Mouse (Mus musculus): ENCODE data around the gene Gnai1. TPM values are rescaled to one million over a fixed set of nuclear protein-coding genes. Genes with fewer than 3 reads are reported as not detected.

Gnai1 gene
- polyA plus RNA-seq, 1 experiment from 2014 or later = 43.4 TPM

DNA sequence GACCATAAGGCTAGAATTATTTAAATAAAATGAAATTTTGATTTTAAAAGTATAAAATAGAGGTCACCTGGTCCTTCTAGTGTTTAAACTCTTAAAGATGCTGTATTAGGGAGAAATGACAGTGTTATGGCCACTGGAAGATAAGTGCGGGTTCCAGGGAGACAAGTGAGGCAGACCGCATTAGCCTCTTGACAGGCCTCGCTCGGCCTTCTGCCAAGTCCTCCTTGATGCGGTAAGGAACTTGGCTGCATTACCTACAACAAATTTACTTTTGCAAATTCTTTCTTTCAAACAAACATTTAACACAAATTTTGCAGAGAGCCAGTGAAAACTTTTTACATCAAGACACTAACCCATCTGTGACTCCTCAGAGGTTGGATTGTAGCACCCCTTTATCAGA is 27.9 kb downstream of the Gnai1 start:
- H3K9me3 ChIP-seq = no peaks in the 10 kb centered on the region
- H3K4me3 ChIP-seq = no peak overlapping the region
- H3K9ac ChIP-seq = no peak overlapping the region
- no peaks in the 10 kb centered on the region for H3K27me3 ChIP-seq
- WGBS = 45% methylated on average over 5 of the region's 5 CpGs
- 0 out of 2 replicates have a peak, but pooled peaks cover 6% of the 10 kb centered on the region for H3K4me1 ChIP-seq
- no peaks in the 10 kb centered on the region for H3K36me3 ChIP-seq
- no peak overlapping the region for H3K27ac ChIP-seq
- no peak for ATAC-seq (ENCODE audit: borderline replicate concordance, extremely low read depth, low FRiP score, low TSS enrichment)
- no peak overlapping the region for H3K4me2 ChIP-seq

DNA sequence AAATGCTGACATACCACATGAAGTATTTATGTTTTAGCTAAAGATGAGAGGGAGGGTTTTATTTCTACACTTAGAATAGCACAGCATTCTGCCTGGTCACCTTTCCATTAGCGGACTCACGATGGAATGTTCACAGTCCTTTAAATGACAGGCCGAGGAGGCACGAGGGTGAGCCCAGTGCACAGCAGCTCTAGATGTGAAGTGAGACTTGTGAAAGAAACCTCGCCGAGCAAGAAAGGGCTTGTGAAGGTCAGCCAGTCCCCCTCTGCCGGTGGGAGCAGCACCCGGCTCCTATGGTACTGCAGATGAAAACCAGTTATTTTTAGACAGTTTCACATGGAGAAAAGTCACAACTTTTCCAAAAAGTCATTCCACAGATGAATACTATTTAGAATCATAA is 29.4 kb downstream of the Gnai1 start:
- WGBS = 23% methylated on average over 8 of the region's 8 CpGs

DNA sequence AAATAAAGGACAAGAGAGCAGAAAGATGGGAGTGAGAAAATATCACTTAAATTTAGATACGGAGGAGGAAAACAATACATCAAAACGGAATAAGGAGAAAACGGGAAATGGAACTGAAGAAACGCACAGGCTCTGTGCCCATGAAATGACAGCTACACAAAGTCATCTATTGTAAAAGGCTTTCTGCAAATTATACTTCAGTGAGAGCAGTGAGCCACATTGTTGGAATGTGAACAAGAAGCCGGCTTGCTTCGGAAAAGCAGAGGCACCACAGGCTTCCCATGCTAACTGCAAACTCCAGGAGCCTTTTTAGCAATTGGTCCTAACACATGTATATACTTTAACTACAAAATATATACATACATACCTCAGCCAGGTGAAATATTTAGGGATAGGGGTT is 34.0 kb downstream of the Gnai1 start:
- H3K4me3 ChIP-seq = no peak overlapping the region
- no peak overlapping the region for H3K27ac ChIP-seq
- WGBS = 83% methylated on average over 6 of the region's 6 CpGs

More for the DNA sequence above, 29.4 kb downstream of the Gnai1 start:
- Histone ChIP-seq H3K9me3 (no peaks in the 10 kb centered on the region), H3K4me1 (0 out of 2 replicates have a peak, but pooled peaks cover 3% of the 10 kb centered on the region), H3K27ac (no peak overlapping the region), H3K9ac (no peak overlapping the region), H3K4me3 (no peak overlapping the region), H3K4me2 (no peak overlapping the region), H3K27me3 (no peaks in the 10 kb centered on the region), H3K36me3 (no peaks in the 10 kb centered on the region)
- ATAC-seq (ENCODE audit: borderline replicate concordance, extremely low read depth, low FRiP score, low TSS enrichment) = no peak

DNA sequence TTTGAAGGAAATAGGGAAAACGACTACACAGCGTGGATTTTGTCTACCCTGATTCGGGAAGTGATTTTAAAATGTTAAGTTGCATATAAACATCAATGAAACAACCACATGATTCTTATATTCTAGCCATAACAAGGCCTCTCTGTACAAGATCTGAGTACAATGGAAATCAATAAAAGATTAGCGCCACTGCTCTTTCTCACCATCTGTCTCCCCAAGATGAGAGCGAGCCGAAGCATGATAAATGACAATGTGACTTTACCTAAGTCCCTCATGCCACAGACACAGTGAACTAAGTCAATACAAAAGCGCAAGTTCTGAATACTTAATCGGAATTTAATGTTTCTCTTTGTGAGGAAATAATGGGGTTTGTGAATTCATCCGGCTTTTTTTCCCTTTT is 36.6 kb downstream of the Gnai1 start:
- 90% methylated on average over 9 of the region's 9 CpGs for WGBS
- no peak overlapping the region for H3K9ac ChIP-seq
- H3K4me3 ChIP-seq = no peak overlapping the region
- no peaks in the 10 kb centered on the region for H3K27me3 ChIP-seq
- no peaks in the 10 kb centered on the region for H3K4me1 ChIP-seq
- H3K4me2 ChIP-seq = no peak overlapping the region
- ATAC-seq (ENCODE audit: borderline replicate concordance, extremely low read depth, low FRiP score, low TSS enrichment) = no peak
- no peaks in the 10 kb centered on the region for H3K9me3 ChIP-seq
- H3K36me3 ChIP-seq = no peaks in the 10 kb centered on the region
- H3K27ac ChIP-seq = no peak overlapping the region

More for the DNA sequence above, 34.0 kb downstream of the Gnai1 start:
- Histone ChIP-seq H3K9ac (no peak overlapping the region), H3K4me2 (no peak overlapping the region), H3K4me1 (no peaks in the 10 kb centered on the region), H3K27me3 (no peaks in the 10 kb centered on the region), H3K9me3 (no peaks in the 10 kb centered on the region), H3K36me3 (no peaks in the 10 kb centered on the region)
- ATAC-seq (ENCODE audit: borderline replicate concordance, extremely low read depth, low FRiP score, low TSS enrichment) = no peak

DNA sequence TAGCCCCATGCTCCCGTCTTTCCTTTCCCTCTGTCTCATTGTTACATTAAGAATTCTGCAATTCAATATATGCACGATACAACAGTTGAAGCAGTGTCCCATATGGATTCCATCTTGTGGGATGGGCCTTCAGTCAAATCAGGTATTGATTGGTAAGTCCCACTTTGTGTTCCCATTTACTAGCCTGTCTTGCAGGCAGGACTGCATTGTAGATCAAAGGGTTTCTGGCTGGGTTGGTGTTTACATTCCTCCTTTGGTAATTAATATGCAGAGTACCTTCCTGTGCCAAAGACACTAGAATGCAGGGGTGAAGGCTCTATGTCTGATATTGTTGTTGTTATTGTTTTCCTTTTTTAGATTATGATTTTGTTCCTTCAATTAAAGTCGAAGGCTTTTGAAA is 38.5 kb downstream of the Gnai1 start:
- no peaks in the 10 kb centered on the region for H3K27me3 ChIP-seq

DNA sequence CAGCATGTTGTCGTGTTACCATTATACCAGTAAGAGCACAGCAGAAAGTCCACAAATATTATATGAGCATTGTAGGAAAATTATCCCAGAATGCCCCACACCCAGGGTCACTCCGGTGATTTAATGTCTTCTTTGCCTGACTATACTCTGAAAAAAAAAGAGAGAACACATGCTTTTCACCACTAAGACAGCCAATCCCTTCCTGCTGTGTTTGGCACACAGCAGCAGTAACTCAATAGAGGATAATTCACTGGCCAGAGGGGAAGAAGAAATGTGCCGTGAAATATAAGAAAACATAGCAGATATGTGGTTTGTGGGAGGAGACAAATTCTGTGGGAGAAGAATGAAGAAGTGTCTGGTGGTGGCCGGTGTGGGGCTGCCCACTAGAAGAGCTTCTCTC is 41.3 kb downstream of the Gnai1 start:
- H3K9ac ChIP-seq = no peak overlapping the region
- H3K4me1 ChIP-seq = no peaks in the 10 kb centered on the region
- H3K27me3 ChIP-seq = no peaks in the 10 kb centered on the region
- H3K9me3 ChIP-seq = no peaks in the 10 kb centered on the region
- H3K4me3 ChIP-seq = no peak overlapping the region
- H3K36me3 ChIP-seq = no peaks in the 10 kb centered on the region
- ATAC-seq (ENCODE audit: borderline replicate concordance, extremely low read depth, low FRiP score, low TSS enrichment) = no peak
- no peak overlapping the region for H3K4me2 ChIP-seq
- WGBS = 74% methylated on average over 4 of the region's 4 CpGs
- no peak overlapping the region for H3K27ac ChIP-seq

More for the DNA sequence above, 38.5 kb downstream of the Gnai1 start:
- Histone ChIP-seq H3K9me3 (no peaks in the 10 kb centered on the region), H3K4me1 (no peaks in the 10 kb centered on the region), H3K9ac (no peak overlapping the region), H3K4me3 (no peak overlapping the region), H3K27ac (no peak overlapping the region), H3K36me3 (no peaks in the 10 kb centered on the region), H3K4me2 (no peak overlapping the region)
- ATAC-seq (ENCODE audit: borderline replicate concordance, extremely low read depth, low FRiP score, low TSS enrichment) = no peak
- 68% methylated on average over 3 of the region's 3 CpGs for WGBS

DNA sequence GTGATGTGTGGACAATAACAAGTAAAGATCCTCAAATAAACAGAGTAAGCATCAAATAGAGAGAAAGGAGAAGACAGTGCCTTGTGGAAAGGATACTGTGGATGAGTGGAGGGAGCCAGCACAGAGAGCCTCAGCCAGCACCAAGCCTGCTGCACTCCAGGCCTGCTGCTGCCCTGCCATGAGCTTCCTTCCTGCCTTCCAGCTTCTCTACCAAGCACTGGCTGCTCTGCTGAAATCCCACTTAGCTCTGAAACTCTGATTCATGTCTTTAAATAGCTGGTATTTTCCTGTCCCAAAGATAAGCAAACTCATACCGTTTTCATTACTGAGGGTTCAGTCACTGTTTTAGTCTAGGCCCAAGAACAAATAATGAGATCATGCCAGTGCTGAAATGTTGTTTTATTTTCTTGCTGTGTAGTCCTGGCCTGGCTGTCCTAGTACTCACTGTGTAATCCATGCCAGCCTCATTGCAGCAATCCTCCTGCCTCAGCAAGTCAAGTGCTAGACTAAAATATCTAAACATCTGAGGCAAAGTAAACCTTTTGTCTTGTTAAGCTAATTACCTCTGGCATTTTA is 52.8 kb downstream of the Gnai1 start:
- no peaks in the 10 kb centered on the region for H3K9me3 ChIP-seq
- no peaks in the 10 kb centered on the region for H3K27me3 ChIP-seq
- no peak overlapping the region for H3K27ac ChIP-seq
- H3K4me3 ChIP-seq = no peak overlapping the region
- H3K36me3 ChIP-seq = 0 out of 2 replicates have a peak, but pooled peaks cover 2% of the 10 kb centered on the region
- 5% methylated on average over 1 of the region's 1 CpGs for WGBS
- H3K4me1 ChIP-seq = no peaks in the 10 kb centered on the region
- no peak overlapping the region for H3K9ac ChIP-seq
- ATAC-seq (ENCODE audit: borderline replicate concordance, extremely low read depth, low FRiP score, low TSS enrichment) = no peak
- H3K4me2 ChIP-seq = no peak overlapping the region

DNA sequence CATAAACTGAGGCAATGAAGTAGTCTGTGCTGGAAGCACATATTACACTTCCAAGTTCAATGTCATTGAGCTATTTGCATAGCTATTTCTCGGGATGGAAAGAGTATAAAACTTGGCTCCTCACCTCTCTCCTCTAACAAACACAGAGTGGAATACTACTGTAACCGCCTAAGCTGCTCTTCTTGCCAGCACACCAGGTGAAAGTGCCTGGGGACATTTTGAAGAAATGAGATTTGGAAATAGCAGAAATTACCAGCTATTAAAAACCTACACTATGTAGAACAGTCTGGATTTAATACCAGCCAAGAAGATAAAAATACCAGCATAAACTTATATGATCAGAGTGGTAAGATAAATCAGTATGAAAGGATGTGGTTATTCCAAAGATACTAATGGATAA is 63.6 kb downstream of the Gnai1 start:
- Histone ChIP-seq H3K27me3 (no peaks in the 10 kb centered on the region), H3K4me3 (no peak overlapping the region), H3K36me3 (no peaks in the 10 kb centered on the region), H3K9ac (no peak overlapping the region), H3K4me1 (no peaks in the 10 kb centered on the region), H3K27ac (no peak overlapping the region), H3K4me2 (no peak overlapping the region), H3K9me3 (no peaks in the 10 kb centered on the region)
- ATAC-seq (ENCODE audit: borderline replicate concordance, extremely low read depth, low FRiP score, low TSS enrichment) = no peak
- 72% methylated on average over 2 of the region's 2 CpGs for WGBS

DNA sequence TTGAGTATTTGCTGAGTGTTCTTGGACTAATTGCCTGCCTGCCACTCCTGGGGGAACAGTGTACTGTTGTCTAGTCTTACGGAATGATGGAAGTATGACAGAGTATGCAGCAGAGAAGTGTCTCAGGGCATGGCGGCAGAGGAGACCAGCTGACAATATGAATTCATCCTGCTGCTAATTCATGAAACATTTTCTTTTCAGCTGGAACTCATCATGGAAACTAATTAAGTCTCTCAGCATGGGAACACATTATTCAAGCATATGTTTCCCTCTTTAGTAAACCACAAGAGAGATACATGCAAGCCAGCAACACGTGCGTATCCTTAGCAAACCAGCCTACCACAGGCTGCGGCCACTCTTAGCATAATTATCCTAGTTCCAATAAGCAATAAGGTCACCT is 67.4 kb downstream of the Gnai1 start:
- no peaks in the 10 kb centered on the region for H3K4me1 ChIP-seq
- peaks cover 1% of the 10 kb centered on the region for H3K36me3 ChIP-seq
- H3K4me3 ChIP-seq = no peak overlapping the region
- ATAC-seq (ENCODE audit: borderline replicate concordance, extremely low read depth, low FRiP score, low TSS enrichment) = no peak; the same call in 1 of the 2 replicates
- no peak overlapping the region for H3K27ac ChIP-seq
- H3K9me3 ChIP-seq = no peaks in the 10 kb centered on the region
- H3K27me3 ChIP-seq = no peaks in the 10 kb centered on the region
- H3K9ac ChIP-seq = no peak overlapping the region
- no peak overlapping the region for H3K4me2 ChIP-seq
- WGBS = 80% methylated on average over 5 of the region's 5 CpGs

DNA sequence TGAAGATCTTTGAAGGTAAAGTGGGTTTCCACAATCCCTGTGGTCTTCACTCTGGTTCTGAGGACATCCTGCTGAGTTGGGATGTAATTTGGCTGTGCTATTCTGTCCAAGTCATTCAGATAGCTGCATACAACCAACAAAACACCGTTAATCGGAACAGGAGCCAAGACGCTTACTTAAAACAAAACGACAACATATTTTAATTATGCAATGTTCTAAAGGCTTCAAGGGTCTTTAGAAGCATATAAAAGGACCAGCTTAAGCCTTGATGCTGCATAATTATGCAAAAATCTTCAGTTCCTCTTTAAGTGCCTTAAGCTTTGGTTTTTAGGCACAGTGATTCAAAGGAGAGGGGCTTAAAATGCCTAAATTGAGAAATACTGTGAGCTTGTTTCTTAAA is 70.6 kb downstream of the Gnai1 start:
- Histone ChIP-seq H3K9ac (no peak overlapping the region), H3K4me1 (no peaks in the 10 kb centered on the region)

DNA sequence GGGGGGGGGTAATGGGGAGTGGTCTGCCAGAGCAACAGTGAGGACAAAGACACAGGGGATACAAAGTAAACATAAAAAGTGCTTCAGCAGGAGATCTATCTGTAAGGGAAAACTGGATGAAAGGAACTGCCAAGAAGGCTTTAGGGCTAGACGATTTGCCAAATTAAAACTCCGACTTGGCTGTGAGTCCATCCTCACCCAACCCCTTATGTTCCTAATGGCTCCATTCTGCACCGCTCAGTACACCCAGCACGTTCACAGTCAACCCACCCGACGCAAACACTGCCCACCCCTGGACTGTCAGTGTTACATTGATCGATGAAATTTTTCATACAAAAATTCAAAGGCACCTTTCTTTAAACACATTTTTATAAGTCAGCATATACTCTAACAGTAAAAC is 71.5 kb downstream of the Gnai1 start:
- Histone ChIP-seq H3K9ac (no peak overlapping the region), H3K9me3 (no peaks in the 10 kb centered on the region), H3K4me1 (no peaks in the 10 kb centered on the region), H3K27me3 (no peaks in the 10 kb centered on the region), H3K27ac (no peak overlapping the region), H3K4me3 (no peak overlapping the region), H3K4me2 (no peak overlapping the region), H3K36me3 (peaks cover 14% of the 10 kb centered on the region)
- no peak for ATAC-seq (ENCODE audit: borderline replicate concordance, extremely low read depth, low FRiP score, low TSS enrichment)
- 79% methylated on average over 7 of the region's 7 CpGs for WGBS

More for the DNA sequence above, 70.6 kb downstream of the Gnai1 start:
- Histone ChIP-seq H3K27ac (no peak overlapping the region), H3K36me3 (peaks cover 14% of the 10 kb centered on the region), H3K4me3 (no peak overlapping the region), H3K27me3 (no peaks in the 10 kb centered on the region), H3K4me2 (no peak overlapping the region), H3K9me3 (no peaks in the 10 kb centered on the region)
- 83% methylated on average over 4 of the region's 4 CpGs for WGBS
- no peak for ATAC-seq (ENCODE audit: borderline replicate concordance, extremely low read depth, low FRiP score, low TSS enrichment)

DNA sequence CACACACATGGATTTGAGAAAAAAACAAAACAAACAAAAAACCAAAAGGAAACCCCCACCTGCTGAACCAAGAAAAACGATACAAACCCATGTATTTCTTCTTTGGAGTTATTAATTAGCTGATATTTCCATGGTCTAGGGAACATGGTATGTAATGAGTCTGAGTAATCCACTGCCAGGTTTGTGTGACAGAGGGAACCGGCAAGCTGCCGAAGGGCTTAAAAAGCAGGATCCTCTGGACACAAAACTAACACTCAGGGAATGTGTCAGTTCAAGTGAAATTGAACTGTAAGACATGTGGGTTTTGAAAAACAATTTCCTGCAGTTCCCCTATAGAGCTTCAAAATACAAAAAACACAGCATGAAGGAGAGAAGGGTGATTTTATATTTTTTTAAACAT is 72.1 kb downstream of the Gnai1 start:
- 73% methylated on average over 3 of the region's 3 CpGs for WGBS
- no peaks in the 10 kb centered on the region for H3K9me3 ChIP-seq
- H3K27me3 ChIP-seq = no peaks in the 10 kb centered on the region
- no peak overlapping the region for H3K4me2 ChIP-seq
- H3K36me3 ChIP-seq = peaks cover 14% of the 10 kb centered on the region
- no peak overlapping the region for H3K4me3 ChIP-seq
- no peak overlapping the region for H3K27ac ChIP-seq
- H3K4me1 ChIP-seq = no peaks in the 10 kb centered on the region
- H3K9ac ChIP-seq = no peak overlapping the region
- no peak for ATAC-seq (ENCODE audit: borderline replicate concordance, extremely low read depth, low FRiP score, low TSS enrichment)

DNA sequence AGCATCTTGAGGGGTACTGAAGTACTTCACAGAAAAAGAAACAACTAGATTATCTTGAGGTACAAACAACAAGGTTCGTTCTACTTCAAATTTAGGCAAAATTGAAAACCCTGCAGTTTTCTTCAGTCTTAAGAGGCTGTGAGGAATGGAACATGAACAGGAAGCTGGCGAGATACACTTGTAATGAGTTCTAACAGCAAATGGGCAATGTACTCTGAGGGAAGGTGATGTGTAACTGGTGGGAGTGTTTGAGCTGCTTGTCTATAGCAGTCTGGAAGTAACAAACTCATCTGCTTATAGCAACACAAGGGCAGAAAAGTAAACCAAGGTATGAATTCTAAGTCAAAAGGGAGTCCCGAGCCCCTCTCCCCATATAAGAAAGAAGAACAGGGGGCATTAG is 78.1 kb downstream of the Gnai1 start:
- no peak overlapping the region for H3K4me2 ChIP-seq
- H3K9ac ChIP-seq = no peak overlapping the region
- 81% methylated on average over 3 of the region's 3 CpGs for WGBS
- no peak for ATAC-seq (ENCODE audit: borderline replicate concordance, extremely low read depth, low FRiP score, low TSS enrichment)
- no peak overlapping the region for H3K4me3 ChIP-seq
- H3K36me3 ChIP-seq = peaks cover 6% of the 10 kb centered on the region
- no peaks in the 10 kb centered on the region for H3K4me1 ChIP-seq
- no peaks in the 10 kb centered on the region for H3K9me3 ChIP-seq
- no peak overlapping the region for H3K27ac ChIP-seq
- H3K27me3 ChIP-seq = no peaks in the 10 kb centered on the region
